Mouse (Mus musculus) embryonic facial prominence, embryonic 13.5 days (tissue): Measurements from ENCODE around the gene Elovl5. TPM values are rescaled to one million over a fixed set of nuclear protein-coding genes. Genes with fewer than 3 reads are reported as not detected.

Source experiments
- ATAC-seq: fragments of 200-750 bp; cut with Nextera tagmentation; 2 replicates; pipeline ENCODE4 v1.8.0; 2017; ENCODE audit warnings: low read depth; ENCODE audit not compliant: insufficient number of reproducible peaks, insufficient read depth, low FRiP score, low TSS enrichment
- H3K27ac ChIP-seq: fragments of 300-500 bp; sonication (generic); 2 replicates; pipeline ENCODE4 v1.5.1; 2015; ENCODE audit warnings: moderate library complexity, mild to moderate bottlenecking, inconsistent platforms
- H3K27me3 ChIP-seq: fragments of 300-500 bp; sonication (generic); 2 replicates; pipeline ENCODE4 v1.6.1; 2015; ENCODE audit warnings: mild to moderate bottlenecking, inconsistent platforms
- H3K36me3 ChIP-seq: fragments of 300-500 bp; sonication (generic); 2 replicates; pipeline ENCODE4 v1.6.1; 2015; ENCODE audit warnings: mild to moderate bottlenecking, inconsistent platforms
- H3K4me1 ChIP-seq: fragments of 300-500 bp; sonication (generic); 2 replicates; pipeline ENCODE4 v1.6.1; 2015; ENCODE audit warnings: inconsistent platforms
- H3K4me2 ChIP-seq: fragments of 300-500 bp; sonication (generic); 2 replicates; pipeline ENCODE4 v1.6.1; 2015; ENCODE audit warnings: moderate library complexity, mild to moderate bottlenecking, inconsistent platforms
- H3K4me3 ChIP-seq: fragments of 300-500 bp; sonication (generic); 2 replicates; pipeline ENCODE4 v1.5.1; 2015; ENCODE audit warnings: mild to moderate bottlenecking, inconsistent platforms
- H3K9ac ChIP-seq: fragments of 300-500 bp; sonication (generic); 2 replicates; pipeline ENCODE4 v1.6.1; 2015; ENCODE audit warnings: mild to moderate bottlenecking, inconsistent platforms
- H3K9me3 ChIP-seq: fragments of 300-500 bp; sonication (generic); 2 replicates; pipeline ENCODE4 v1.6.1; 2016; ENCODE audit warnings: inconsistent platforms
- WGBS: fragments of 180-500 bp; shearing (Covaris S2); methylation state at CpG from one replicate; pipeline ENCODE4 v1.1.7; 2015; ENCODE audit warnings: mixed read lengths; 5-methylcytosine and 5-hydroxymethylcytosine counted together
- polyA plus RNA-seq: library from polyadenylated mRNA; unstranded; fragments of >200 nt; fragmentation: Nextera tagmentation; extraction: Ambion mirVana; gene quantifications from 2 replicates; pipeline ENCODE4 v1.2.1, GENCODE M21; 2015

The Elovl5 gene
- polyA plus RNA-seq, 1 experiment from 2014 or later, result 65.4 TPM

DNA sequence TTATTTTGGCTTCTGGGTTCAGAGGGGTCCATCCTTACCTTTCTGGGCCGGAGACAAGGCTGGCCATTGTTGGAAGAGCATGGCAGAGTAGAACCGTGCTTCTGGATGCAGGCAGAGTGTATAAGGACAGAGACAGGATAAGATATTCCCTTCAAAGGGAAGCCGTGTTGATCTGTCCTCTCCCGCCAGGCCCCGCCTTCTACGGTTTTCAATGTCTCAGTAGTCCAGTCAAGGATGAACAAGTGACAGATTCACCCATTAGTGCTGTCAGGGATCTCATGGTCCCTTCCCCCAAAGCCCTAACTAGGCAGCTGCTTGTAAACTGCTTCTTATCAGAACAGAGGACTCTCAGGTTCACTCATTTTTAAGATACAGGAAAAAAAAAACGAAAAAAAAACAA lies 41.2 kb downstream of the Elovl5 start:
- Histone ChIP-seq H3K36me3 (peaks cover 23% of the 10 kb centered on the region), H3K4me3 (no peak overlapping the region), H3K9ac (no peak overlapping the region), H3K4me1 (peaks cover 29% of the 10 kb centered on the region), H3K9me3 (no peaks in the 10 kb centered on the region), H3K4me2 (no peak overlapping the region), H3K27ac (no peak overlapping the region), H3K27me3 (no peaks in the 10 kb centered on the region)
- no peak for ATAC-seq
- 90% methylated on average over 7 of the region's 7 CpGs for WGBS

DNA sequence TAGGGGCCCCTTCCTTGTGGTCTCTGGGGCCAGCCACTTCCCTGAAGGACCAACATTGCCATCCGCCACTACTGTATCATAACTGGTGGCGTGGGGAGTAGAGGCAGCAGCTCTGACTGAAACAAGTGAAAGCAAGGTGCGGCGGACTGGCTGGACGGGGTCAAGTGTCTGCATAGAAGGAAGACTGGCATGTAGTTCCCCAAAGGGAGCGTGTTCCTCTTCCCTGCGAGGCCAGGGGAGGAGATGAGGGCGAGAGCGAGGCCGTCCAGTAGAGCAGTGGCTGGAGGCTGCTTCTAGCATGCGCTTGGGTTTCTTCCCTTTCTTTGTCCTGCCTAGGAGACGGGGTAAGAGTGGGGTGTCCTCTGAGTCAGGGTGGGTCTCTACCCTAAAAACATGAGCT lies 42.6 kb downstream of the Elovl5 start:
- Histone ChIP-seq H3K36me3 (peaks cover 23% of the 10 kb centered on the region), H3K9me3 (no peaks in the 10 kb centered on the region), H3K4me1 (peaks cover 30% of the 10 kb centered on the region), H3K4me3 (no peak overlapping the region), H3K4me2 (no peak overlapping the region), H3K27me3 (no peaks in the 10 kb centered on the region), H3K9ac (no peak overlapping the region), H3K27ac (no peak overlapping the region)
- 96% methylated on average over 12 of the region's 12 CpGs for WGBS
- no peak for ATAC-seq

DNA sequence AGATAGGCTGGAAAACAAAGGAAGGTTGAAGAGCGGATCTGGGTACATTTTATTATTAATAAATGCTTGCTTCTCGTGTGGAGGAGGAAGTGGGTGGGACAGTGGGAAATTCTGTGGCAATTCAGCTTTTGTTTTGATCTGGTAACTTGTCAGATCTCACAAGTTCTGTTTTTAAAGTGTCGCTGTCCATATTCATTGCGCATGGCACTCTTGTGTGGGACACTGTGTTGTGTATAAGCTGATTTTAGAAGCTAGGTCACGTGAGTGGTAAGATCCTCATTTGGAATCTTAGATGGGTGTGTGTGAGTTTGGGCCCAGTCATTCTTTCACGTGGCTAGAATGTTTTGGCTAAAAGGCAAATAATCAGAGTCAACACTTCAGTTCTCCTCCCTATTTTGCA lies 44.2 kb downstream of the Elovl5 start:
- ATAC-seq, result no peak
- Histone ChIP-seq H3K9me3 (no peaks in the 10 kb centered on the region), H3K4me1 (peaks cover 32% of the 10 kb centered on the region), H3K36me3 (peaks cover 23% of the 10 kb centered on the region), H3K9ac (no peak overlapping the region), H3K27ac (no peak overlapping the region), H3K27me3 (no peaks in the 10 kb centered on the region), H3K4me3 (no peak overlapping the region), H3K4me2 (no peak overlapping the region)
- 84% methylated on average over 6 of the region's 6 CpGs for WGBS

DNA sequence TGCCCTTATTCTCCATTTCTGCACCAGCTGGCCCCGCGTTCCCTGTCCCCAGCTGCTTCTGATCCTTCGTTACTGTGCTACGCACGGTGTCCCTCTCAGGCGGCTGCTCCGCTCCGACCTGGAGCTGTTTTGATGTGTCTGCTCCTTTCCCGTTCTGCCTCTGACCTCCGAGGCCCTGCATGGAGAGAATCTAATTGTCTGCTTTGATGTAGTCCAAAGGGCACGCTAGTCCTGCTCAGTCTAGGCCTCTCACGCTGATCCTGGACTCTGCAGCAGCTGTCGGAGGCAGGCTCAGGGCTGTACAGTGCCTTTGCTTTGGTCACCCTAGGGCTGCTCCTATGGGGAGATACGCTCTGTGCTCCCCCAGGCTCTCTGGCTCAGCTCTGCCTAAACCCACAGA lies 46.9 kb downstream of the Elovl5 start:
- H3K9me3 ChIP-seq, result no peaks in the 10 kb centered on the region
- H3K27ac ChIP-seq, result no peak overlapping the region
- H3K27me3 ChIP-seq, result no peaks in the 10 kb centered on the region
- no peak for ATAC-seq
- no peak overlapping the region for H3K4me2 ChIP-seq
- peaks cover 30% of the 10 kb centered on the region for H3K4me1 ChIP-seq
- H3K4me3 ChIP-seq, result no peak overlapping the region
- 32% methylated on average over 14 of the region's 14 CpGs for WGBS
- H3K36me3 ChIP-seq, result peaks cover 22% of the 10 kb centered on the region
- H3K9ac ChIP-seq, result 0 out of 2 replicates have a peak overlapping the region, but pooled peaks have one; percentile 27

DNA sequence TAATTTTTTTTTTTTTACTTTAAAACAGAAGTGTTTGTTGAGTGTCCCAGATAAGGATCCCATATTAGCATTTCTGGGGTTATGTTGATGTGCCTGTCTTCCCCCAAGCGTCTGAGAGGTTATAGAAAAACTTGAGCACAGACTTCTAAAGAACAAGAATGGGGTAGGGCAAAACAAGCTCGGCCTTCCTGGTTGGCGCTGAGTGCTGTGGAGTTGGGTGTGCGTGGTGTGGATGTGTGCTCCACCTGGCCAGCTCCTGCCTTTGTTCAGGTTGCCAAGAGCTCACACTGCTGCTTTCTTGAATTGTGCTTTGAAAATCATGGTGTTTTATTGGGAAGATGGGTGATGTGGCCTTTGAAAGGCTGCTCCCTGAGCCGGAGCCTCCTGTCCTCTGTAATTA lies 48.1 kb downstream of the Elovl5 start:
- peak overlapping the region; percentile 0; the same call in 1 of the 2 replicates for H3K27ac ChIP-seq
- WGBS, result 78% methylated on average over 5 of the region's 5 CpGs

DNA sequence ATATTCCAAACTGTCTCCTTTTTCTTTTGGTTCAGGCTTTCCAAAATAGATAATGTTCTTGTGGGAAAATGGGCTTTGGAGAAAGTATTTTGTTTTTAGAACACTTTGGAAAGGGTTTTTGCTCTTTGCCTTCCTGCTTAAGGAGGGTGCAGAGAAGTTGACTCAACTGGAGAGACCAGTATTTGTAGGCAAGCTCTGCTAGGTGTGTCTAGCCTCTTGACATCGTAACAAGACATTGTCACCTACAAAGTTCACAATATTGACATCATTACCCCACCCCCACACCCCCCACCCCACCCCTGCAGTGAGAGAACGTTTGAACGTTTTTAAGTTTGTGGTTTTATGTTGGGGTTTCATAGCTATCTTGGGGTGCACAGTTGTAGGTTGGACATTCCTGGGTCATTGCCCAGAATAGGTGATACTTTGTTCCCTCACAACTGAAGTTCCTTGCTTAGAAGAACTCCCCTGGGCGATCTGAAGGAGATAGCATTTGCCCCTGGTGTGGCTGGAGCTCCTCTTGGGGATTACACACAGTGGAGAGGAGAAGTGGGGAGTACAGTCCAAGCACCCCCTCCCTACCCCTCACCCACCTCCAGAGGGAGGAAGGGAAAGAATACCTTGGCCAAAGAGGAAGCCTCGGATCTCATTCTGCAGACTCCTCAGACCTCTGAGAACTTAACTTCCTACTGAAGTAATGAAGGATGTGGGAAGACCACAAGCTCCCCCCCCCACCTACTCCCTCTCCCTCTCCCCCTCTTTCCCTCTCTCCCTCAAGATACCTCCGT lies 48.8 kb downstream of the Elovl5 start:
- no peak overlapping the region for H3K27ac ChIP-seq
- no peak overlapping the region for H3K4me3 ChIP-seq
- peaks cover 15% of the 10 kb centered on the region for H3K36me3 ChIP-seq
- H3K4me2 ChIP-seq, result no peak overlapping the region
- H3K27me3 ChIP-seq, result no peaks in the 10 kb centered on the region
- ATAC-seq, result no peak
- H3K4me1 ChIP-seq, result peaks cover 34% of the 10 kb centered on the region
- H3K9ac ChIP-seq, result no peak overlapping the region
- WGBS, result 82% methylated on average over 6 of the region's 6 CpGs
- H3K9me3 ChIP-seq, result no peaks in the 10 kb centered on the region

More for the DNA sequence above, 48.1 kb downstream of the Elovl5 start:
- H3K36me3 ChIP-seq, result peaks cover 19% of the 10 kb centered on the region
- peaks cover 30% of the 10 kb centered on the region for H3K4me1 ChIP-seq
- no peak overlapping the region for H3K4me3 ChIP-seq
- no peaks in the 10 kb centered on the region for H3K9me3 ChIP-seq
- no peak for ATAC-seq
- no peak overlapping the region for H3K9ac ChIP-seq
- H3K4me2 ChIP-seq, result no peak overlapping the region
- no peaks in the 10 kb centered on the region for H3K27me3 ChIP-seq

DNA sequence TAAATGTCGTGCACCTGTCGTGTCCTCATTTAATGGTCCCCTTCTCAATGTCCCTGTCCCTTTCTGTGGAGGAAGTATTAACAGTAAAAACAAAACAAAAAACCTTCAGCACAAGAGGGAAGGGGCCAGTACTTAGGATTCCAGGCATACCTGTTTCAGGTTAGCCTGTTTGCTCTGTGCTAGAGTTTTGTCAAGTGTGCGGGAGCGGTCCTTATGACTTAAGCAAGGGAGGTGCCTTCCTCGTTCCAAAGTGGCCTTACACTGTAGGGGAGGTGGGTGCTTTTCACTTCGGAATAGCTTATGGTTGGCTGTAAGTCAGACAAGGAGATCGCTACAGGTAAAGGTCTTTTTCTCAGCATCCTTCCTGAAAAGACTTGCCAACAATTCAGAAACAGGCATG lies 49.7 kb downstream of the Elovl5 start:
- H3K36me3 ChIP-seq, result peaks cover 6% of the 10 kb centered on the region; the same call in 1 of the 2 replicates
- H3K27me3 ChIP-seq, result no peaks in the 10 kb centered on the region
- no peaks in the 10 kb centered on the region for H3K9me3 ChIP-seq
- 88% methylated on average over 7 of the region's 7 CpGs for WGBS
- H3K4me1 ChIP-seq, result peaks cover 42% of the 10 kb centered on the region
- no peak overlapping the region for H3K9ac ChIP-seq
- no peak overlapping the region for H3K27ac ChIP-seq
- ATAC-seq, result no peak
- H3K4me2 ChIP-seq, result no peak overlapping the region
- H3K4me3 ChIP-seq, result no peak overlapping the region

DNA sequence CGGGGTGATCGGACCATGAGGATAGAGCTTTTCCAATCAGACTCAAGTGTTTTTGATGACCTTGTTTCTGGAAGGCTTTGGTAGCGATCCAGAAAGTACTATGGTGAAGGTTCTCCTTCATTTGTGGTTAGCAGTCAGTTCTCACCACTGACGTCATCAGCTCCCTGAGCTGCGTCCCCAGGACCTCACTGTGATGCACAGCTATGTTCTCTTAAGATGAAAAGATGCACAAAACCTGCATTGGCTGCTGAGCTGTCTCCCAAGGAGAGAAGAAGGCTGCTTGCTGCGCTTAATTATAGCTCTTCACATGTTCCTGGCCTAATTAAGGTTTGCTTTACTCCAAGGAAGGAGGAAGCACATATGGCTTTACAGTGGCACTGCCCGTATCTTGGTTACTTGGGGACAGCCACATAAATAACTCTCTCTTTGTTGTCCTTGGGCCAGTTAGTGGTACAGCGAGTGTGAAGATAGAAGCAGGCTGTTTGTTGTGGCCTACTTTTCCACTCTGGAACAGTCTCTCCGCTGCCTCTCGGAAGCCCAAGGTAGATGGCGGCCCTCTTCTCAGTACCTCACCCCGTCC lies 50.5 kb downstream of the Elovl5 start:
- 0 out of 2 replicates have a peak, but pooled peaks cover 6% of the 10 kb centered on the region for H3K36me3 ChIP-seq
- H3K4me1 ChIP-seq, result peaks cover 41% of the 10 kb centered on the region
- H3K27me3 ChIP-seq, result no peaks in the 10 kb centered on the region
- ATAC-seq, result no peak
- H3K4me2 ChIP-seq, result no peak overlapping the region
- no peak overlapping the region for H3K9ac ChIP-seq
- no peaks in the 10 kb centered on the region for H3K9me3 ChIP-seq
- 92% methylated on average over 12 of the region's 12 CpGs for WGBS
- H3K4me3 ChIP-seq, result no peak overlapping the region
- H3K27ac ChIP-seq, result no peak overlapping the region

DNA sequence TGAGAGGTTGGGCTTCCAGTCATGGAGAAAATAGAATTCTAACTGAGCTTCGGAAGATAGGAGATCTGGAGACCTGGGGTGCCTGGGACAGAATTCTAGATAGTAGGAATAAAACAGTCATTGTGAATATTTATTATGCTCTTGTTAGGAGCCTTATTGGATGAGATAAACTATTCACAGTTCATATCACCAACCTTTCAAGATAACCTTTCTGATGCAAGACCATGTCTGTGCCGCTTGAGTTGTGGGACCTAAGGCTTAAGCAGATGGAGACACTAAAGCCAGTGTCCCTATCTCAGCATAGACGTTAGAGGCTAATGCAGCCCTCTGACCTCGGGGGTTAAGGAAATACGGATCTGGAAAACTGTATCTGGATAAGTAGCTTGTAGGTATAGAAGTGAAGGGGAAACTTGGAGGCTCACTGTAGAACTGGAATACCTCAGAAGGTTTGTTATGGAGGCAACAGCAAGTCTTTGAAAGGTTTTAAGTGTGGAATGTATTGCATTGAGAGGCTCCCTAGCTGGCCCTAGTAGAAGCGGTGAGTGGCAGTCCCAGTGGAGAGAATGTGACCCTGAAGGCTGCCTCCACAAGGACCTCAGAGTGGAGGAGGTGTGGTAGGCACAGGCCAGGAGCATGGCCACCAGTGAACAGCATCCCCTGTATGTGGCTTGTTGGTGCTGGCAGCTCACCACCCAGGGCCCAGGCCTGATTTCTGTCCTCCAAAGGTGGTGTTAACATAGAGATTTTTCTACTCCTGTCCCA lies 52.2 kb downstream of the Elovl5 start:
- 85% methylated on average over 6 of the region's 6 CpGs for WGBS
- Histone ChIP-seq H3K27ac (no peak overlapping the region), H3K36me3 (0 out of 2 replicates have a peak, but pooled peaks cover 6% of the 10 kb centered on the region), H3K9me3 (no peaks in the 10 kb centered on the region), H3K4me1 (peaks cover 24% of the 10 kb centered on the region), H3K4me2 (no peak overlapping the region), H3K27me3 (no peaks in the 10 kb centered on the region), H3K4me3 (no peak overlapping the region), H3K9ac (no peak overlapping the region)
- no peak for ATAC-seq

DNA sequence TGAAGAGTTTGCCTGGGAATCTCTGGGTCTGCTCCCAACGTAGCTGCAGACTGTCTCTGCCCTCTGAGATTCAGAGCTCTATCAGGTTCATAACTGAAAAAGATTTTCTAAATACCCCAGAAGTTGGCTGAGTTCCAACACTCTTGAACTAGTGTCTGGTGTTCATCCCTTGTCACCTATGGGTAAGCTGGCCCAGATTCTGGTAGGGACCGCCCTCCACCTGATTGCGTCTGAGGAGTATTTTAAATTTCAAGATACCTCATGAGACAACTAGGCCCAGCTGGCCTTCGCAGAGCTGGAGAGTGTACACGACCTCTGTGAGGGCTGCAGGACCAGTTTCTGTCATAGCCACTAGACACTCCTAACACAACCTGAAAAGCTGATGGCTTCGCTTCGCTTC lies 61.8 kb downstream of the Elovl5 start:
- Histone ChIP-seq H3K36me3 (peaks cover 75% of the 10 kb centered on the region), H3K4me2 (no peak overlapping the region), H3K4me1 (no peaks in the 10 kb centered on the region), H3K27ac (no peak overlapping the region), H3K4me3 (no peak overlapping the region), H3K9me3 (no peaks in the 10 kb centered on the region), H3K9ac (no peak overlapping the region), H3K27me3 (no peaks in the 10 kb centered on the region)
- no peak for ATAC-seq
- WGBS, result 91% methylated on average over 7 of the region's 7 CpGs

DNA sequence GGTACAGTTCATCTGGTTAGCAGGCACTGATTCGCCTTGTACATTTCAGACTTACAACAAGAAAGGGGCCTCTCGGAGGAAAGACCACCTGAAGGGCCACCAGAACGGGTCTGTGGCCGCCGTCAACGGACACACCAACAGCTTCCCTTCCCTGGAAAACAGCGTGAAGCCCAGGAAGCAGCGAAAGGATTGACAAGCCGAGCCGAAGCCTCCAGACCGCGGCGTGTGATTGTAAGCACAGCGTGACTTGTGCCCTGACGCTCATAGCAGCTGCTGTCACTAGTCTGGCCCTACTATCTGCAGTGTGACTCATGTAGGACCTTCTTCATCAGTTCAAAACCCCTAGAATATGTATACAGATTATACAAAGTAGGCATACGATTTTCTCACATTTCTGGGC lies 65.5 kb downstream of the Elovl5 start:
- Histone ChIP-seq H3K4me1 (no peaks in the 10 kb centered on the region), H3K27me3 (no peaks in the 10 kb centered on the region), H3K9me3 (no peaks in the 10 kb centered on the region), H3K4me2 (no peak overlapping the region), H3K9ac (no peak overlapping the region), H3K36me3 (peaks cover 61% of the 10 kb centered on the region), H3K27ac (no peak overlapping the region), H3K4me3 (no peak overlapping the region)
- no peak for ATAC-seq
- 91% methylated on average over 16 of the region's 16 CpGs for WGBS
